Mouse (Mus musculus): ENCODE data around the gene Odam. TPM values are rescaled to one million over a fixed set of nuclear protein-coding genes. Genes with fewer than 3 reads are reported as not detected.

Odam gene
- polyA plus RNA-seq (2012; rRNA removed) = not detected in 2 replicates

DNA sequence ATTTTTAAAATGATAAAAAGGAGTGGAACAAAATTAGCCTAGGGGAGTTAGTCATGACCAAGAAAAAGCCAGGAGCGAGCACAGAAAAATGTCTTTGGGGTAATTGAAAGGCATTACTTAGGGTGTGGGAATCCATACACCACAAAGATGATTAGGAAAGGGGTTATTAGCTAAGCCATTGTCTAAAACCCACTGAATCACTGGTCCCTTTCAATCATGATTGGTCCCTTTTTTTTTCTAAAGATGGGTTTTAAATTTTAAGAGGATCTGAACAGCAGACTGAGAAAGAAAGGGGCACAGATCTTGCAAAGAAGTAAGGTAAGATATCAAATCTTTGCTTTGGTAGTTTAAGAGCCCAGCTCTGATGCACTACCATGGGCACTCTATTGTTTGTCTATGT, at the start of gene Odam:
Gene Odam (plus strand): TSS at position 301 of the 400 bp plus-strand sequence.

DNA sequence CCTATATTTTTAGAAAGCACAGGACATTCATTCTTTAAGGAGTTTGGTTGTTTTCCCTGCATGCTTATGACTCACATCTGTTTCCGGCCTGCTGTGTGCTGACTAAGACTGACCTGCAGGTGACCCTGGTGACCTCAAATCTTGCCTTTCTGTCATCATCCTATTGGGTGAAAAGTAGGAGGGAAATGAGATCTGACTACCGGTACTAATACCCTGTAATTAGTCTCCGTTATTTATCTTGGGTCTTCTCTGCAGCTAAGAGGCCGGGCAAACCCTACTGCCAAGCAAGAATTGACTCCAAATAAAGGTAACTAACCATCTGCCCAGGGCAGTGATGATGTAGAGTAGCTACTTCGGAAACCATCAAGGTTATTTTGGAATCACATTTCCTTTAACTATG, 40.5 kb downstream of the Odam start, which contains the start of gene Csn3:
Gene Csn3 (plus strand): TSS at position 208 of the 400 bp plus-strand sequence.

Other genes starting within 250 kb of the Odam start
- gene Csn1s1, start 218.8 kb upstream of the Odam start, polyA plus RNA-seq (2012; rRNA removed) = 0.08 and 0.10 TPM in 2 replicates
- gene Csn2, start 185.4 kb upstream of the Odam start, polyA plus RNA-seq (2012; rRNA removed) = not detected in 2 replicates
- gene Csn1s2a, start 110.5 kb upstream of the Odam start, polyA plus RNA-seq (2012; rRNA removed) = not detected in 2 replicates
- gene Csn1s2b, start 76.9 kb upstream of the Odam start, polyA plus RNA-seq (2012; rRNA removed) = not detected in 2 replicates
- not detected in 2 replicates for gene Prr27, start 59.3 kb upstream of the Odam start, polyA plus RNA-seq (2012; rRNA removed)
- not detected in 2 replicates for gene Csn3, start 40.5 kb downstream of the Odam start, polyA plus RNA-seq (2012; rRNA removed)
- gene 2310003L06Rik, start 84.4 kb downstream of the Odam start, polyA plus RNA-seq (2012; rRNA removed) = not detected in 2 replicates
- 0.15 TPM in 1 of 2 replicates, not detected in the other for gene Gm28434, start 84.5 kb downstream of the Odam start, polyA plus RNA-seq (2012; rRNA removed)
- 0.03 and 0.05 TPM in 2 replicates for gene Cabs1, start 94.4 kb downstream of the Odam start, polyA plus RNA-seq (2012; rRNA removed)
- gene Smr3a, start 117.5 kb downstream of the Odam start, polyA plus RNA-seq (2012; rRNA removed) = 0.16 and 0.19 TPM in 2 replicates
- not detected in 2 replicates for gene Smr2, start 201.5 kb downstream of the Odam start, polyA plus RNA-seq (2012; rRNA removed)
- gene Gm11116, start 226.5 kb downstream of the Odam start, polyA plus RNA-seq (2012; rRNA removed) = not detected in 2 replicates

All from central nervous system, embryonic 18 days (tissue).